Mouse (Mus musculus) cerebellum, postnatal 36 days (tissue): ENCODE measurements around the gene Kpna2.
A peak's percentile ranks its signal among the peaks of the same experiment; 100 is the strongest.
"Not testable (repeated sequence)": the region's sequence is repeated elsewhere in the genome, so short reads cannot be mapped to it uniquely, and the experiment has no call there.

Experiments used
- DNase-seq, 2 experiments: peaks; one replicate each; pipeline ENCODE4 v3.0.0; 2021 to 2022; ENCODE audit warnings: mixed read lengths in 2 of 2

The Kpna2 gene

DNA sequence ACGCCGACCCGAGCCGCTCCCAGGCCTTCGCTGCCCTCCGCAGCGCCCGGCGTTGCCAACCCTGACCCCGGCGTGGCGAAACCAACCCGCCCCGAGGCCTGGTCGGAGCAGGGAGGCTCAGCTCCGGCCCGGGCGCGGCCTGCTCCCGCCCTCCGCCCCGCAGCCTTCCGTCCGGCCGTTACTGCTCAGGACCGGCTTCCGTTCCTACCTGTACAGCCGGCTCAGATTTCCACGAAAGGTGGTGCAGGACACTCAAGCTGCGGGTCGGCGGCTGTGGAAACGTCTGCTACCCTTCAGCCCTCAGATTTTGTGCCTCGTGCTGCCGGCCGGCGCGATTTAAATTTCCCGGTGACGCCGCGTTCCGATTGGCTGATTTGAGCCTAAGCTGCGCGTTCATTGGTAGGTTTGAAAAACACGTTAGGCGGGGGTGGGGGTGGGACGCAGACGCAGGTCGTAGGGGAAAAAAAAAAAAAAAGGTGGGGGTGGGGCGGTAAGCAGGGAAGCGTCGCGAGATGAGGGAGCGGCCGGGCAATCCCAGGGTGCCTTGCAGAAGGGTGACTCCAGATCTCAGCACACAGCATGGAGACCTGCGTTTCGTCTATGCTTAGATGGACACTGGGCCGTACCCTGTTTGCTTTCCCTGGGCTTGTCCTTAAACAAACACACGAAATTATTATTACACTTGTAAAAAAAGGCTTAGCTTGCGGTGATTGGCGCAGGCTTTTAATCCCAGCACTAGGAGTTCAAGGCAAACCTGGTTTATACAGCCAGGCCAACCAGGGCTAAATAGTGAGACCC lies at the start of gene Kpna2:
Gene Kpna2 (minus strand): TSS at position 391 of the 798 bp plus-strand sequence.
- peak; percentile 89 for DNase-seq

DNA sequence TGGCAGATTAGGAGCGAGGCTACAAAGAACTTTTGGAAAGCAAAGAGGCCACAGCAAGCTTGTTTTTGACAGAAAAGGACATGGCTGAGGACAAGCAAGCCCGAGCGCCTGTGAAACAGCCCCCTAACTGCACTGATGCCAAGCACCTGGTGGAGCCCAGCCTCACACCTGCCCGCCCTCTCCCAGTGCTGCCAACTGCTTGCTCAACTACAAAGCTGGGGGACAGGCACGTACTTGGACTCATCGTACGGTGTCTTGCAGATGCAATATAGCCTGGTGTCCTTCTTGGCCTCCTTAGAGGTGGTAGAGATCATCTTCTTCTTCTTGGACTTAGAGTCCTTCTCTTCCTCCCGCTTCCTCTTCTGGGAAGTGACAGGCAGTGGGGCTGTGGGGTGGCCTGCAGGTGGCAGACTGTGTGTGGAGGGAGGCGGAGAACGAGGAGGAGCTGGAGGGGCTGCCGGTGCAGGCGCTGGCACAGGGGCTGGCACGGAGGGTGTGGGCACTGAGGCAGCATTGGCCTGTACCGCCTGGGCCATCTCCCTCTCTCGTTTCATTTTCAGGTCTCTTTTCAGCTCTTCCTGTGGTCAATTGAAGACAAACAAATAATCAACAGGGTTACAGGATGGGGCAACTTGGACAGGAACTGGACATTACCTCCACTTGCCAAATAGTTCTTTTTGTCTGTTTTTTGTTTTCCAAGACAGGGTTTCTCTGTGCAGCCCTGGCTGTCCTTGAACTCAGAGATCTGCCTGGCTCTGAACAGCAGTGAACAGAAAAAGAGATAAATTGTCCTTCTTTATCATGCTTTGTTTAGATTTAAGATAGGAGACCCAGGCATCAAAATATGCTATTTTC lies 47.7 kb upstream of the Kpna2 start:
- no peak for DNase-seq

DNA sequence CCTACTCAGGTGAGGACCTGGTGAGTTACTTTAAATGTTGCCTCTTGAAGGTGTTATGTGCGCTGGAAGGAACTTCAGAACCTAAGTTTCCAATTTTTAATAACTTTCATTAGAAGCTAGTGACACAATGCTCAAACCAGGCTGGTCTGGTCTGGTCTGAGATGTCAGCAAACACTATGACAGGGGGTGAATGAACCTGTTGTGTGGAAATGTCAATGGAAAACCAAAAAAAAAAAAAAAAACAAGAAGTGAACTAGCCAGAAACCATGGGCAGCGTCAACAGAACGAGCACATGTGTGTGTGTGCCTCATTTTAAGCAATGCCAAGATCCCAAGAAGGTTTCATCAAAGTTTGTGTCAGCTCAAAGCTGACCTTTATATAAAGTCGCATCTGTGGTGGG lies 46.2 kb upstream of the Kpna2 start:
- no peak for DNase-seq

- DNase-seq: peak; percentile 82
Measured at GRCm38 (mm10) chr11:107044321-107044720, 45.0 kb upstream of the Kpna2 start.

DNA sequence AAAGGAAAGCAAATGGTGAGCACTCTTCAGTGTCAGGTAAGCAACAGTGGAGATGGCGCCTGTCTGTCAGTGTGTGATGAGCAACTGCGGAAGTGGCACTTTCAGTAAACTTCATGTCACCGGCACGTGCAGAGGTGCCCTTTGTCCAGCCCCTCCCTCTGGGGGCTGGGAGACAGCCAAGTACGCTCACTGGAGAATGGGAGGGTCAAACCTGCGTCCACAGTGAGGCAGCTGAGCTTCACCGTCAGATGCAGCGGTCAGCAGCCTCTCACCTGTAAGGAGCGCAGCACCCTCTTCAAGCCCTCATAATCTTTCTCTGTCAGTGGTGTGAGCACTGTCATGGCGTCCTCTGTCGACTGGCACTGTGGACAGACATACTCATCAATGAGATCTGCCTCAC lies 44.0 kb upstream of the Kpna2 start:
- no peak for DNase-seq

DNA sequence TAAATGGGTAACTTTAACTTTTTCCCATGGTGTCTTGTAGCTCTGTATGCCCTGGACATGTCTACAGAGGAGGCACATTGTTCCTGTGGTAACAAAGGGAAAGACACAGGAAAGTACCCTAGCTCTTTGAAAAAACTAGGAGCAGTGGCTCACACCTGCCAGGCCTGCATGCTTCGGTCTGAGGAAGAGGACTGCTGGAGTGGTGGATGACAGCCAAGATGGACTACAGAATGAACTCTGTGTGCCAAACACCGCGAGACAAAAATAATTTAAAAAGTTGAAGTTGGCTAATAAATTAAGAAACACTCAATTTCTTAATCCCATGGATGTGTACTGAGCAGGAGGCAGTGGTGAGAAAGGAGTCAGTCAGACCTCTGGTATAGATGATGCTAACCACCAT lies 42.1 kb upstream of the Kpna2 start:
- DNase-seq: no peak

DNA sequence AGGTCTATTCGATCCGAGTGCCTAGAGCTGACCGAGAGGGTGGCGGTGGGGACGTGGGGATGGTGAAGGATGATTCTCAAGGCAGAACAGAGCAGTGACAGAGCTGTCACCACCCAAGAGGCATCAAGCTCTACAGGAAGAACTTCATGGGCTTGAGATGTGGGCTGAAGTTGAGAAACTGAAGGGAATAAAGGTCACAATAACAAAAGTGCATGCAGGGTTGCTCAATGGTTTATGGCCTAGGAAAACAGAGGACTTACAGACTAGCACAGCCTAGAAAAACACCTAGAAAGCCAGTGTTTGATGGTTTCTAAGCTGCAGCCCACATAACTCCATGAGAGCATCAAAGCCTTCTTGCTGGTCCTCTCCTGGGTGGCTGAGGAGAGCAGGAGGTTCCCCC lies 40.1 kb upstream of the Kpna2 start:
- DNase-seq: no peak

DNA sequence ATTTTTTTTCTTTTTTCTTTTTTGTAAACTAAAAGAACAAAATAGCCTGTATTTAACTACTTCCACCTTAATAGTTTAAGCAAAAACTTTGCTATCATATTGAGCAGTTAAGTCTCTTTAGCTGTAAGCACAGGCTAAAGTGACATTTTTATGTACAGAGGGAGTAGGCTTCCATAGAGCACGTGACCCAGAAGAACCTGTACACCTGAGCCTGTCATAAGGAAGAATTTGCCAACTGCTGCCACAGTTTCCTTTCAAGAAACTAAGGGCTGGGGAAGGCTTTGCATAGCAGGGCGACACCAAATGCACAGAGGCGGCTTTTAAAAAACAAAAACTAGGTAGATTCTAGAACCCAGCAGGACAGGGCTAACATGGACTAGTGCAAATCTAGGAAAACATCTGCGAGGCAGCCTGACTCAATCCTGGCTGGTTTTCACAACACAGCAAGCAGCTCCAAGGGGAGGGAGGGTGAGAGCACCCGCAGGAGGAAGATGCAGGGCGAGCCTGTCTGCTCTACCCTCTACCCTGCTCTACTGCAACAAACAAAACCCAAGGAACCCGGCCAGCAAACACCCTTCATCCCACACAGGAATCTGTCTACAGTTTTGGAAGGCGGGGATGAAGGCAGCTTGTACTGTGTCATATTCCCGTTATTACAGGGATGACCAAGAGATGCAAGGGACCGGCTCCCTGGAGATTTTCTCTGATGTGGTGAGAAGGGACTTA lies 34.9 kb upstream of the Kpna2 start:
- no peak for DNase-seq

GRCm38 (mm10) chr11:107031635-107032034 lies 32.3 kb upstream of the Kpna2 start:
- DNase-seq: no peak

GRCm38 (mm10) chr11:107029536-107029935 lies 30.2 kb upstream of the Kpna2 start:
- no peak for DNase-seq

DNA sequence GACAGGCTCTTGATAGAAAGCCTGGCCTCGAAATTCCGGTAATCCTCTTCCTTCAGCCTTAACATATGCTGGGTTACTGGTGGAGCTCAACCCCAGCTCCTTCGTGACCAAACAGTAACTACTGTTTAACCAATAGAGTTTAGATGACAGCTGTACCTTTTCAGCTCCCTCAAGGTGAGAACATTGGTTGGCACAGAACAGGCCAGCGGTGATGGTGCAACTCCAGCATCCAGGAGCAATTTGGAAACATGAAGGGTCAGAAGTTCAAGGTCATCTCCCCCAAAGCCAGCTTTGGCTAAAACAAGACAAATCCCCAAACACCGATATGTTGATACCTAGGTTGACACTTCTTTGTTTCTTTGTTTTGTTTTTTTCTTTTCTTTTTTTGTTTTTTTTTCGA lies 29.4 kb upstream of the Kpna2 start:
- no peak for DNase-seq

DNA sequence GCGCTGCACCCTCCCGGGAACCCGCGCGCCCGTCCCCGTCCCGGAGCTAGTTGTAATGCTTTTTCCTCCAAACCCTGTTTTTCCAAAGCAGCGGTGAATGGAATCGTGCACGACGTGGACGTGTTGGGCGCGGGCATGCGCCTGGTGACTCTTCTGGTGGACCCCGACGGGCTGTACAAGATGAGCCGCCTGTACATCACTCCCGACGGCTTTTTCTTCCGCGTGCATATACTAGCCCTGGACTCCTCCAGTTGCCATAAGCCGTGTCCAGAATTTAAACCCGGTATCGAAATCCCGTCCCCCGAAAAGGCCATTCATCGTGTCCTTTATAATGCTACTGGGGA lies 28.9 kb upstream of the Kpna2 start:
- no peak for DNase-seq

- peak; percentile 83 to 88 for DNase-seq
Measured at GRCm38 (mm10) chr11:107027431-107028274, 28.3 kb upstream of the Kpna2 start.

DNA sequence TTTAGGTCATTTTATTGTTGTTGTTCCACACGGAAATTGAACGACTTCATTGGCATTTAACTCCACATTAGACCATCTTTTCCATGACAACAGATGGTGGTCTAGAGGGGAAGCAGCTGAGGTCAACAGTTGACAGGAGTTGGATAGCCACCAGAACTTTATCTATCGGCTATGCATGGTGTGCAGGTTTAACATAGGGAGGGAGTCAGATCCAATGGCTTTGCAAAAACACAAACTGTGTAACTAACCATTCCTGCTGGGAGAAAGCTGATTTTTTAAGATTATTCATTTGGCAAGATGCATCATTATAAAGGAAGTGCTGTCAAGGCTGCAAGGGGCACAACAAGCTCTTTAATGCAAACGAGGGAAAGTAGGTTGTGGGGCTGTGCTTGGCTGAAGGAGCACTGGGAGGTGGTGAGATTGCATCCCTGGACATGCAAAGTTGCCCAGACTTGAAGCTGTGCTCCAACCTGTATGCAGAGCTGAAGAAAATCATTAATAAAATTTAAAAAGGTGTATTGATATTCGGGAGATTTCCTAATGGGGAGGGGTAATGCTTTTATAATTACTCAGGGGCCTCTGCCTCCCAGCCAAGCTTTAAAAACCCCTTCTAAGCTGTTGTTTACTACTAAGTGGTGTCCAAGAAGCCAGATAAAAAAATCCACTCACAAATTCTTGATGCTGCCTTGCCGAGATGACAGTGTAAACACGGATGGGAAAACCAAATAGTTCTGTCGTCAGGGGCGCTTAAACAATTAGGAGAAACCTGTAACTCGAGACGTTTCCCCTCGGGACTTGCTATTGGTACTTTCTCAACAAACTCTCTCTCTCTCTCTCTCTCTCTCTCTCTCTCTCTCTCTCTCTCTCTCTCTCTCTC lies 27.5 kb upstream of the Kpna2 start:
- peak in 1 of 2 experiments; percentile 26 for DNase-seq

GRCm38 (mm10) chr11:107025411-107026321 lies 26.3 kb upstream of the Kpna2 start, which contains the start of gene 1810010H24Rik:
1810010H24Rik (plus strand) TSS chr11:107025681.
- peak; percentile 38 to 49 for DNase-seq

DNA sequence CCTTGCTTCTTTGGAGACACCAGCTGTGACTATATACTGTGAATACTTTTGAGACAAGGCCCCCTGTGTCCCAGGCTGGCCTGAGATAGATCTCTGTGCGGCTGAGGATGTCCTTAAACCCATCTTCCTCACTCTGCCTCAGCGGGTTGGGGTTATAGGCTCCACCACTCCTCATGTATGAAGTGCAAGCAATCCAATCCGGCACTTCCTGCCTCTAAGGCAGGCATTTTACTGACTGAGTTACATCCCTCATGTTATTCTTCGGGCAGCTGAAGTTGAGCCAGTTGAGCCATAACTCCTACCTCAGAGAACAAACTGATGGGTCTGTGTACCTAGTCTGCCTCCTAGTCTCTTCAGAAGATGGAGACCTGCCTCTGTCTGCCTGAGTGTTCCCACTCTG lies 25.1 kb upstream of the Kpna2 start:
- DNase-seq: no peak

DNA sequence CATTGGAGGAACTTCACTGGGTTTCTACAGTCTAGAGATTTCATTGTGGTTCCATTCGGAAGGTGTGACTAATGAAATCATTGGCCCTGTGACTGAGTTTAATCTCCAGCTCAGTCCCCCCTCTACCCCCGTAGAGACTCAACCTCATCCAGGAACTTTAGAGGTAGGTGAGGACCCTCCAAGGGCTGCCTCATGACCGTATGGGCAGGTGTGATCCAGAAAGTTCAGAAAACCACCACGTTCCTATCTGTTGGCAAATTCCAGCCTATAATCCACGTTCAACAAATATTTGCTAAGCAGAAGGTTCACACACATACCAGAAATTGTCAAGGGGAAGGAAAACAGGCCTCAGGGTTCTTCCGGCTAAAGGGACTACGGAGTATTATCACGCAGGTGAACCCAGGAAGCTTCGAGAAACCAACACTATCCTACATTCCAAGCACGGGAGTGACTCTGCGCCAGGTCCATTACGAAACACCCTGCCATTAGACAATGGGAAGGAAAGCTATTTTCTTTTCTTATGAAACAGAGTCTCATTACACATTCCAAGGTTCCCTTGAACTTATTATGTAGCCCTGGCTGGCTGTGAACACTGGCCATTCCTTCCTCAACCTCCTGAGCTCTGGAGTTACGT lies 22.8 kb upstream of the Kpna2 start:
- no peak for DNase-seq

- not testable (repeated sequence) for DNase-seq
Measured at GRCm38 (mm10) chr11:107019722-107020121, 20.4 kb upstream of the Kpna2 start.

DNA sequence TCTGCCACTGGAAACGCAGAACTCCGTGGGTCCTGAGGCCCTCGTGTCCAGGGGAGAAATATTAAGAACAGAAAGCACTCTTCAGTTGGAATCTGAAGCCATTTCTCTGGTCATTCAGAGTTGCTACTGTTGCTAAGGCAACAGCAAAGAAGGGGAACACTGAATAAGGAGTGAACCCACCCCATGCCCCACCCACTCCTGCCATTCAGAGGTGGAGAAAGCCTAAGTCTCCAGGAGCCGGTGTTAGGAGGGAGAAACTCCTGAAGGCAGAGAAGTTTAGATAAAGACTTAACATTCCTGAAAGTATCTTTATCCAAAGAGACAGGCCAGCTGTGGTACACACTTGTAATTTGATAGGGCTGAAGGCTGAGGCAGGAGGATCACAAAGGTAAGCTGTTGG lies 20.0 kb upstream of the Kpna2 start:
- DNase-seq: no peak

DNA sequence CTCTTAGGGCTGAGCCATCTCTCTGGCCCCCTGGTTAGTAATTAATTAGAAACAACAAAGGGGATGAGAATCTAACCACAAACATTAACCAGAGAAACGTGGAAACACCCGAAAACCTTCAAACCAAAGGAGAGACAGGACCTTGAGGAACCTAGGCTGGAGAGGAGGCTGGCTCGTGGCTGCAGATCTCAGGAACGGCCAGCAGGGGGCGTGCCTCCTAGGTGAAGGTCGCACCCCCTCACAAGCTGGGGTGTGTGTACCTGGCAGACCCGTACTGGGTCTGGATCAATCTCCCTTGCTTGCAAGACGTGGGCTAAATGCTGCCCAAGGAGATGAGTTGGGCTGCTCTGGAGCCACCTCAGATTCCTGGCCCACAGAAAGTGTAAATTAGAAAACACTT lies 19.3 kb upstream of the Kpna2 start:
- no peak for DNase-seq
